Mouse (Mus musculus) frontal cortex, adult (tissue): Measurements from ENCODE around the gene Add3.

Experiments
- ATAC-seq: cut with Nextera tagmentation; 2 replicates; pipeline ENCODE4 v1.9.2; 2017; ENCODE audit warnings: mild to moderate bottlenecking, moderate library complexity, mixed read lengths; ENCODE audit not compliant: low TSS enrichment

The Add3 gene

DNA sequence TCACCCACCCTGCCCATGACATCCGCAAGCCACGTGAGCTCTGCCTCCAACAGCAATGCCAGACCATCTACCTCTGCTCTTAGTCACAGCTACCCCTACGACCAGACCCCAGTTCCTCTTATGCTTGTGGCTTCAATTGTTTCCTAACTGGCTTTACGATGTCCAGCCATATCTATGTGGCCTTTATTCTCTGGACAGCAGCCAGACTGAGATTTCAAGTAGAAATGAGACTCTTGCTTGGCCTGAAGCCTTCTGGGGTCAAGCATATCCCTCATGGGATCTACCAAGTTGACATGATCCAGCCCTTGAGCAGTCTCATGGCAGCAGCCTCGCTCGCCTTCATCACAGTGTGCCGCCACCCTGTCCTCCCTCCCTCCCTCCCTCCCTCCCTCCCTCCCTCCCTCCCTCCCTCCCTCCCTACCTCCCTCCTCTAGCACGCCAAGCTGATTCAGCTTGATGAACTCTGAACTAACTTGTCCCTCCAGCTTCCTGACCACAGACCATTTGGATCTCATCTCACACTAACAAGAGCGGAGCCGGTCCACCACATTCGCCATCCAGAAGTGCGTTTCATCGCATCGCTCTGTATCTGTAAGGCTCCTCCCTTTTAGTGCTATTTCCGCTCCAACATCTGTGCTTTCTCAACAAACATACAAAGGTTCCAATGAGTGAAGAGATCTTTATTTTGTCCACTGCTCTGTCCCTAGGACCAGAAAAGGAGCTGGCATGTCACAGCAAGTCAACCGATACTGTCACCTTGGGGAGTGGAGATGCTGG lies 9.7 kb upstream of the Add3 start:
- no peak for ATAC-seq

DNA sequence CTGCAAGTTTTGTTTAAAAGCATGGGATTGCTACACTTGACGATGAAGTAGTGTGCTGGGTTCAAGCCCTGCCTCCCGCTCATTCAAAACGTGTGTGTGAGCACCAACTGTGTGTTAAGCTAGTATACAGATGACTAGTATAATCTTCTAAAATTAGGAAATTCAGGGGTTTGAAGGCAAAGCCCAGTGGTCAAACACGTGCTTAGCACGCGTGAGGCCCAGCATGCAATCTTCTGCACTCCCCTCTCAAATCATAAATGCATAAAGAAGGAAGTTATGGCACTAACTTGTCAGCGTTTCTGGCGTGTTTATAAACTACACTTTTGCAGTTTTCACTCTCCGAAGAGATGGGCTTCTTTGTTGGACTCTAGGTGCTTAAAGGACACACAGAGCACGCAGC lies 7.8 kb upstream of the Add3 start:
- no peak for ATAC-seq

DNA sequence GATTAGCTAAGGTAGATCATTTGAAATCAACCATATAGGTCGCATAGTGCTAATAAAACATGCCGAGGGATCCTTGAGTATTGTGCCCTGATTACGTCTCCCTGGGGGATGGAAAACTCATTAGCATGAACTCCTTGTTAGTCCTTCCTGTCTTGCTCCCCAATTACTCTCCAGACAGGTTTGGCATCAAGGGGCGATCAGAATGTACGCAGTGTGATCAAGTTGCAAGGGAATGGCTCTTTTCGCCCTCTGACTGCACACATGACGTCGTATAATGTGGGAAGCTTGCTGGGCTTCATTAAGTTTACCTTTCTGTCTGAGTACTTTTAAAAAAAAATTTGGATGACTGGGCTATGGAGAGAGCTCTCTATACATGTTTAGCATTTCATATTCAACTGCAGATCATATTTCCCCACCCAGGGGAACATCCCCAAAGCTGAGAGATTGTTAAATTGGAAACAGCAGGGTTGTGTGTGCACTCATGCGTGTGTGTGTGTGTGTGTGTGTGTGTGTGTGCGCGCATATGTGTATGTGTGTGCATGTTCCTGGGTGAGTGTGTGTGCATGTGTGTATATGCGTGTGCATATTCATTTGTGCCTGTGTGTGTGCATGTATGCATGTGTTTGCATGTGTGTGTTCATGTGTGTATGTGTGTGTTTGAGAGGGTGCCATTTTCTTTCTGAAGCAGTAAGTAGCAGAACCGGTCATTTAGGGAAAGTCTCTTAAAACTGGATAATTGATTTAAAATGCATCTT lies 3.7 kb upstream of the Add3 start:
- ATAC-seq: no peak

DNA sequence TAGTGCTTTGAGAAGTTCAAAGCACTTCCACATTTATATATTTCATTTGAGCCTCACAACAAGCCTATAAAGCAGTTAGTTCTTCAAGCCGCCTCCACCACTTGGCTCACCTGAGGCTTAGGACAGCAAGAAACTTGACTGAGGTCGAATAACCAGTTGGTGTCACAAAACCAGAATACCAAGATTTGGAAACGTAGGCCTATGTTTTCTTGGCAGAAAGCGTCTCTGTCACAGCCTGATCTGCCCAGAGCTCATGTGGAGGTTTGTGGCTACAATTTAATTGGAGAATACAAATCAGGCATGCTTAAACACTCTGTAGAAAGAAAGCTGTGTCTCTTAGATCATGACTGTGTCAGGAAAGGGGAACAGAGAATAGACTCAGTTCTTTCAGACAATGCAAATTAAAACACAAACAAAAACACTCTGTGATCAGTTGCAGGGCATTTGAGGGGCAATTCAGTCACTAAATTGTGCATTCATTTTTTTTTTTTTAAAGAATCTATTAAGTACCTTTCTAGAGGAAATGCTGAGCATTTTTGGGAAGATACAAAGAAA lies 3.0 kb upstream of the Add3 start:
- ATAC-seq: no peak

DNA sequence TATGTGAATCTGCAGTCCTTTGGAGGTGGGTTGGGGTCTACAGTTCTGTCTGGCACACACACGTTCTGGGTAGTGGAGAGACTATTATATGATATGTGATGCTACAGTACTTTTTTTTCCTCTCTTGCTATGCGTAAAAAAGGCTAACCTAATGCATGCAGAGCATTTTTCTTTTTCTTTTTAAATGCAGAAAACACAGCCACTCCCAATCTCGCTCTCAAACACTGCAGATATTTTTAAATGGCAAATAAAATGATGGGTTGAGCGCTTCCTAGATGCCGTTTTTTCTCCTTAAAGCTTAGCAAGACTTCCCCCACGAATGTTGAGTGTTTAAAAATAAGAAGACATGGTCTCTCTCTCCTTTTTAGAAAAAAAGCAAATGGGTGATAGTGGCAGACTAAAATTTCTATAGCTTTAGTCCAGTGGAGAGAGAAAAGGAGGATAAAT lies 584 bp downstream of the Add3 start:
- ATAC-seq: peak; percentile 4

DNA sequence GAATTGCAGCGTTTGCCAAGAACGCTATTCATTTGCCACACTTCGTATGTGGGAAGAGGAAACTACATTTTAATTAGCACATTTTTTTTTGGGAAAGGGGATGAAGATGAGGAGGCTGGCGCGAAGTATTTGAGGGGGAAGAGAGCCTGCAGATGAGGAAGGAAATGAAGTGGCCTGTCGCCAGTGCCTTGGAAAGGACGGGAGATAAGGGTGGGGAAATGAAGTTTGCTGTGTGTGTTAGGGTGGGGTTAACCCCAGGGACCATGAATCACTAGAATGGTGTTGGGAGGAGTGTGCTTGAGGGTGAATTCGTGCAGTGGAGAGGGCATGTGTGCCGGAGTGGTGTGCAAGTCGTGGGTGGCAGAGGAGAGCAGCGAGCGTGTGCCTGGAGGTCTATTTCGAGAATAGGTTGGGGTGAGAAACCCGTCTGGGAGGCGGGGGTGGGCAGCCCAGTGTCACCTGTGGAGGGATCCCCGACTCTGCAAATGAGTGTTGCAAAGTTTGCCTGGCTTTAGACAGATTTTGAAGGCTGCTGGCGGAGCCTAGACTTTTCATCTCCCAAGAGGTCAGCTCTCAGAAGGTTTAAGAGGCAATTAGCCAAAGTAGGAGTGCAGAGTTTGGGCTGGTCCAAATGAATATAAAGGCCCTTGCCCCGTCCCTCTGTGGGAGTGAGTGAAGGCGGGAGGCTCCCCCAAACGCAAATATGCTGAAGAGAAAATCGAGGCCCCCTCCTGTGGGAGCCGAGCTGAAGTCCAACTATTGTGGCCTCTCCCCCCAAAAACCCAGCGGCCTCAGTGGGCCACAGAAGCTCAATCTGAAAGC lies 1.2 kb downstream of the Add3 start:
- peak; percentile 29 for ATAC-seq

DNA sequence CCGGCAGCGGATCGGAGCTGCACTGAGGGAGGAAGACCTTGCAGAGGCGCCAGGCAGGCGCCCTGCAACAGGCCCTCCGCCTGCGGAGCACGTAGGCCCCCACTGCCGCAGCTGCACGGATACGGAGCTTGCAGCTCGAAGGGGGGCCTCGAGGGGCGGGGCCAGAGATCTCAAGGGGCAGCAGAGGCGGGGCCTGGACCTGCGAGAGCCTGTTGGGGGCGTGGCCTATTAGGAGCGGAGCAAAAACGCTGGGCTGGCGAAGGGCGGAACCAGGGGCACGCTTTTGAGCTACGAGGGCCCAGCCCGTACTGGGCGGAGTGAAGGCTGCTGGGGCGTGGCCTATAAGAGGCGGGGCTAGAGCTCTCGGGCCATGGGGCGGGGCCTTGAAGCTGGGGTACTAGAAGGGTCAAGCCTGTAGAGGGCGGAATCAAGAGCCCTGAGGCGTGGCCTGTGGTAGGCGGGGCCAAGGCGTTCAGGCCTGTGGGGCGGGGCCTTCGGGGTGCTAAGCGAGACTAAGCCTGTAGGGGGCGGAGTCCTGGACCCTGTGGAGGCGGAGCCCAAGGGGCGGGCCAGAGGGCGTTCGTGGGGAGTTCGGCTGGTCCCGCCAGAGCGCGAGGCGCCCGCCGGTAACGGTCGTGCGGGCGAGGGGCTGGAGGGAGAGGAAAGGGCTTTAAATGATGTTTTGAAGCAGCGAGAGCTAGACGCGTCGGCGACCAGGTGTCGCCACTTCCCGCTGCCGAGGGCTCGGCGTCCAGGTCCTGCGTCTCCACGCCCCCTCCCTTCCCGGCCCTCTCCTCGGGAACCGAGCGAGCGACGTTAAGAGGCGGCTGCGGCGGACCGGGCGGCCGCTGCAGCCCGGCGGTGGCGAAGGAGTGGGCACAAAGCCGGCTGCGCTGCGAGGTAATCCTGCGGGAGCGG lies 2.2 kb downstream of the Add3 start:
- ATAC-seq: peak; percentile 77

DNA sequence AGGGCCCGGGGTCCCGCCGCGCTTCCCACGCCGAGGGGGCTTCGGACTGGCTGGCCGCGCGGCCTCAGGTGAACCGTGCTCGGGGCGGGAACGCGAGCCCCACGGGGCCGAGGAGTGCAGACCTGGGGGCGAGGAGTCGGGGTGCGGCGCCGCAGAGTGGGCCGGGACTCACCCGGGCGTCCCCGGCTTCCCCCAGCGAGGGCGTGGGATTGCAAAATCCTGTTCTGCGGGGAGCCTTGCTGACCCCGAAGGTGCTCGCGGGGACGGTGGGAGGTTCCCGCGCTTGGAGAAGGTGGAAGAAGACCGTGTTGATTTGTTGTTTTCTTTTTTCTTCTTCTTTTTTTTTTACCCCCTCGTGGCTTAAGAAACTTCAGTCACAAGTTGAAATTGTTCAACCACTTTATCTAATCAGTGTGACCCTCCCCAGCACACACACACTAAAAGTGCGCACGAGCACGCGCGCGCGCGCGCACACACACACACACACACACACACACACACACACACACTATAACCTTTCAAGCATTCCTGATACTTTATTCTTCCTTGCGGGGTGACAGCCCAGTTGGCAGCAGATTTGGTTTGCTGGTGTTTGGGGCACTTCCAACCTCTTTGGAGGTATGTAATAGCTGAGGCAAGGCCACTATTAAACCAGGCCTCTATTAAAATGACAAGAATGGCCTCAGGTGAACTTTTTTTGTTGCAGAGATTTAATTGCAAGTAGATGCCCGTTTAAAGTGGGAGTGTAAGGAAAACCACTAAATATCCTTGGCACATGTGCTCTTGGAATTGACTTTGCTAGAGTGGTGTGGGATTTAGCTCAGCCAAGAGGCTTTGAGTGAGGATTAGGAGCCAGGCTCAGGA lies 3.1 kb downstream of the Add3 start:
- peak; percentile 1; the same call in 1 of the 2 replicates for ATAC-seq

DNA sequence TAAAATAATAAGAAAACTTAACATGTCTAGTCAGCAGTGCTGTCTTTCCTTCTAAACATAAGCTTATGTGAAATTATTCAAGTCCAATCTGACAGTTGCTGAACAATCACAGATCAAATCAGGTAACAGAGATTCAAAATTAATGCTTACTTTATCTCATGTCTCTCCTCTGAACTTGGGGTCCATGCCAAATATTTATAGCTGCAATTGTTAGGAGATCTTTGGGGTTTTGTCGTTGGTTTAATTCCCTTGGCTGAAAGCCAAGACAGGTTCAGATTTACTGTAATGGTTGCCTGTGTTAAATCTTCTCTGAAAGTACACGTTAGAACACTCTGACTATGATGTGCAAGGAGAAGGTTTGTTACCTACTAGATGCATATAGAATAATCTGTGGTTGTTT lies 4.8 kb downstream of the Add3 start:
- no peak for ATAC-seq

DNA sequence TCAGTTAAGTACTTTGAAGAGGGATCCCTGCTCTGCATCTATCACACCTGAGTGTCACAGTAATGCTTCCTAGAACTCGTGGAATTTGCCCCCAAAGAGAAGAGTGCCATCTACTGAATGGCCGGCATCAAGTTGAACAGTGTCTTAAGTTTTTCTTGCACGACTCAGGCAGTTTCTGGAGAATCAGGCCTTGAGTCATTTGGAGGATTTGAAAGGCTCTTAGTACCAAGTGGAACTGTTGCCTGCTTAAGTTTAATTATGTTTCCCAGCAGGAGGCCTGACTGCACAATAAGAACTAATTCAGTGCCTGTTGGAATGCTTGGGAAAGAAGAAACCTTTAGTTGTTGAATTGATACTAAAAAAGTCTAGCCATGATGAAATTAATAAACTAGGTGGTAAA lies 9.1 kb downstream of the Add3 start:
- no peak for ATAC-seq

DNA sequence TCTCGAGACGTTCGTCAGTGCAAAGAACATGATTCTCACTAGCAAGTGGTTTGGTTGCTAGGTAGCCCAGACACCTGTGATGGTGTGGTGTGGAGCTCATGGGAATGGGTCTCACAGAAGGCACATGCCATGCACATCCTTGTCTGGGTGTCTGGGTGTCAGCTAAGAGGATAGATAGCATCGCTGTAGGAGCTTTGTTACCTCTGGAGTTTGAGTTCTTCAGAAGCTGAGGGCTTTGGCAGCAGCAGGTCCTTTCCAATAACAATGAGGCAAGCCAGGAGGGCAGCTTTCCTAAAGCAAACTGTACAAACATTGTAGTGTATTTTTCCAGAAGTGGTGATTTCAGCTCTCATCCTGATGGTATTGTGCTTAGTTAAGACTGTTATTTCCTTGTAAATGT lies 12.2 kb downstream of the Add3 start:
- ATAC-seq: no peak

DNA sequence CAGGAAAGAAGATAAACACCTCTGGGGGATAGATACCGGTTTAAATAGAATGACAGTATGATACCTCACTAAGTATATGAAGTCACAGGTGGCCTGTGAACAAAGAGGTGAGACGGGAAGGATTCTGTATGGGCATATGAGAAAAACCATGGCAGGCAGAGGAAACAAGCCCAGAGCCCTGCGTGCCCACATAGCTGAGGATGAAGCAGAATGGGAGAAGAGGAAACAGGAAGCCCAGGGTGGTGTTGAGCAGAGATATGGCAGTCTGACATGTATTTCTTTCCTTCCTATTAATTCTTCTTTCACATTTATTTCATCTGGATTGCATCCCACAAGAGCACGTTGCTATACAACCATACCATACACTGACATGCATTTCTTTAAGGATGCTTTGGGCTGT lies 12.9 kb downstream of the Add3 start:
- ATAC-seq: no peak

DNA sequence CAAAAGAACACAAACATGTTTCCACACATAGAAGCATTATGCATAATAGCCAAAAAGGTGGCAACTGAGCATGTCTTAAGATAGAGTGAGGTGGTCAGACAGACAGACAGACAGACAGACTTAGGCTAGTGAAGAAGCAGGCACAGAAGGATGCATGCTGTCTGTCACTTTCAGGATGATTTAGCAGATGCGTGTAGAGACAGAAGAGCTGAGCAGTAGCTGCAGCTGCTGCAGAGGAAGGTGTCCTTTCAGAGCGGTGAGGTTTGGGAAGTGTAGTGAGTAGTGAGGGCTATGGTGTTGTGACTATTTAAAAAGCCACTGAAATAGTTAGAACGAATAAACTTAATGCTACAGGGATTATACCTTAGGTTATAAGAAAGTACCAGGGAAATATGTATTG lies 13.9 kb downstream of the Add3 start:
- no peak for ATAC-seq

DNA sequence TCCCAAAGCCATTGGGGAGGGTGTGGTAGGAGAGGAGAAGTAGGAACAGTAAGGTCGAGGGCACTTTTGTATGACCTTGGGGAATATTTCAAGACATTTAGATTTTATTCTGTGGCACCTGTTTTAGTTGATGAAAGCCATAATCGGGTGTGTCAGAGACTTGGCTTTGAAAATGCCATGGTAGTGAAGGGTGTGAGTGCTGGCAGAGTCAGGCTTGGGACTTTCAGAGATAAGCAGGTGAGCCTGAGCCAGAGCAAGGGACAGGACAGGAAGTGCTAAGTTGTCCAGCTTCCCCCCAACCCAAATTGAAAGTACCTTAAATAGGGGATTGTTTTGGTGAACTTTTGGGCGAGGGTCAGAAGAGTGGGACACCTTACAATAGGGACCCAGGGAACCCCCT lies 16.1 kb downstream of the Add3 start:
- no peak for ATAC-seq

DNA sequence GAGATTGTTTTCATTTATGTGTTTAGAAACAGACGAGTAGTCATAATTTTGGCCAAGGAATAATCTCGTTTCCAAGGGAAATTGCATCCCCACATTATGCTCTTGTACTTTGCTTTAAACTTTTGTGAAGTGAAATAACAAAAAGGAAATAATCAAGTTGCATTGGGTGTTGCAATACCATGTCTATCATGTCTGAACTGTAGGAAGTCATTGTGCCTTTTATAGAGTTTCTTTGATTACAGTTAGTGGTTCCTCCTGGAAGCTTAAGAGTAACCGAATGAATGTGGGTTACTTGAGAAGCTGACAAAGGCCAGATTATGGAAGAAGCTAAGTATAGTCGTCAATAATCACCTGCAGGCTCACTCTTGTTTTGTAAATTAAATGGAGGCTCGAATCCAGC lies 16.9 kb downstream of the Add3 start:
- no peak for ATAC-seq

DNA sequence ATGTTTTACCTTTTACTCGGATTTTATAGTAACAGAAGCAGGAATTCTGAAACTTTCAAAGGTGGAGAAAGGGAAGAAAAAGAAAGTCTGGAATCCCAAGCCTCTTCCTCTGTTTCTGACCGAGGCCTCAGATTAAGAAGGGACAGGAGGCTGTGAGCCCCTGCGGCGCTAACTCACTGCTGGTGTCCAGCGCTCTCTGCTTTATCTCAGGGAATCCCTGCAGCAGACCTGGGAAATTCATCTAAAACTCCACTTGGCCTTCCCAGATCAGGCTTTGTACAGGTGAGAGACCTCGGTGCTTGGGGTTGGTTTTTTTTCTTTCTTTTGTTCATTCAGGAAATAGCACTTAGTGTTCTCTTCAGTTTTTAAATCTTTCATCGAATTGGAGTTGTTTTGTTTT lies 19.1 kb downstream of the Add3 start:
- ATAC-seq: no peak

DNA sequence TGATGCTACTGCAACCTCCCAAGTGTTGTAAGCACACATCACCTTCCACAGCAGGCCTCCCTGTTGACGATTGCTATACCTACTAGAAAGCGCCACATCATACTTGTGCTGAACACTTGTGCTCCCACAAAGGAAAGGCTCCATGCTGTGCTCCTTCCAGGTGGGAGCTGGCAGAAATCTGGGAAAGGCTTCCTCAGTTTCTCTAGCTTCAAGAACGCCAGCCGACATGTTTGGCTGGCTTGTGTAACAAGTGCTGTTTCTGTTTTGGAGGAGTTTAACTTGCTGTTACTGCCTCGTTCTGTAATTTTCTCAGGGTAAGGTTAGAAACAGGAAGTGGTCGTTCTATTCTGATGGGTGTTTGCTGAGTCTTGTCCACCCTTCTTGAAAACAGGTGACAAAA lies 22.7 kb downstream of the Add3 start:
- ATAC-seq: no peak

DNA sequence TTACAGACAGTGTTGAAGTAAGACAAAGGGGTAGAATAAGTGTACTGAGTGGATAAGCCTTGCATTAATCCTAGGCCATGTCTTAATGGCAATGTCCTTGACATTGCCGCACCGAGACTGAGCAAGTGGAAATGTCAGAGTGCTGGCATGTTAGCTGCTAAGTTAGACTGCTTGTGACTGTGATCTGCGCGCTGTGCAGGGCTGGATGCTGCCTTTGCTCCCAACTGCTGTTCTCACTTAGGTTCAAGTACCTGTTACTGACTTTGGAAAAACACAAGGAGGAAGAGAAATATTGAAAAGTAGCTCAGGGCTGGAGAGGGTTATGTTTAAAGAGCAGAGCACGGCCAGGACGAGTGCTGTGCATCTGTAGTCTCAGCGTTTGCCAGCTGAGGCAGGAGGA lies 24.4 kb downstream of the Add3 start:
- no peak for ATAC-seq

DNA sequence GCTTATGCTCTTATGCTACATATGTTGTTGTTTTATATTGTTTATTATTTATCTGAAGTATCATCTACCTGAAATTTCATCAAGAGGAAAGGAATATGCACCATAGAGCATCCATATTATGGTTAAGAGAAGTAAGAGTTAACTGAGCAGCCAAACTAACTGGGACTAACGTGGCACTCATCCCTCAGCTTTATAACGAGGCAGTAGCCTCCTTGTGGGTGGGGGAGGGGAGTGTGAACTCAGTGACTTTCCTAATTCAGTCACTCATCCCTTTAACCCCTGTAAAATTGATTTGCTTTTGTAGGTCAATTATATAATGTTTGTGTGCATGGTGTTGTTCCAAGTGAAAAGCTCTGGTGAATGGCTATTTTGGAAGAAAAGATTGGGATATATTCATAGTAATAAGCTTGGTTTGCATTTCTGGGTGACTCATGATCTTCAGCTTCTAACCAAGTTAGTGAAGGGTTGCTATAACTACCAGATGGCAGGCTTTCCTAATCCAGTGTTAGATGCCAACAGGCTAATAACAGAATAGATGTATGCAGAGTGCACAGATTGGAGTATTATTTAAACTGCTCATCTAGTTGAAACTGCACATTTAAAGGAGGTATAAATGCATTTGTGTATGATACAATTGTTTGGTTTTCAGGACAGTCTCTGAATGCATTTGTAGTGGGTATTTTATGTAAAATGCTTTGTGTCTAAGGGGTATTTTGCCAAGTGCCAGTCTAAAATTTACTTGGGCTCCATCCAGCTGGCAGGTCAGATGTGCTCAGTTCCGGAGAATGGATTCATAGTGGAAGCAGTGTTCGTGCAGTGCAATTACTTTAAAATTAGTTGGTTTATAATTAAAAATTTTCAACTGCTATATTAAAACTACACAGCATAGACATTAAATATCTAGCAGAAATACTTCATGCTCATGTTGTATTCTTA lies 25.3 kb downstream of the Add3 start:
- ATAC-seq: peak; percentile 90
